Mouse (Mus musculus) midbrain, embryonic 10.5 days (tissue): ENCODE measurements around the gene Kcnn1. TPM values are rescaled to one million over a fixed set of nuclear protein-coding genes. Genes with fewer than 3 reads are reported as not detected.

Experiments
- DNase-seq: peaks from one replicate; pipeline ENCODE4 v3.0.0-alpha.2; 2017; ENCODE audit warnings: low spot score
- H3K27ac ChIP-seq: fragments of 300-500 bp; sonication (generic); replicated peaks from 2 replicates; pipeline ENCODE4 v1.5.1; 2016; ENCODE audit warnings: mild to moderate bottlenecking
- H3K27me3 ChIP-seq: fragments of 300-500 bp; sonication (generic); 2 replicates; pipeline ENCODE4 v1.6.1; 2016; ENCODE audit warnings: low read depth, mild to moderate bottlenecking; ENCODE audit not compliant: poor library complexity, severe bottlenecking
- H3K36me3 ChIP-seq: fragments of 300-500 bp; sonication (generic); 2 replicates; pipeline ENCODE4 v1.6.1; 2016; ENCODE audit warnings: mild to moderate bottlenecking, moderate library complexity
- H3K4me1 ChIP-seq: fragments of 300-500 bp; sonication (generic); 2 replicates; pipeline ENCODE4 v1.6.1; 2016
- H3K4me3 ChIP-seq: fragments of 300-500 bp; sonication (generic); 2 replicates; pipeline ENCODE4 v1.5.1; 2016; ENCODE audit warnings: mild to moderate bottlenecking, moderate library complexity
- H3K9me3 ChIP-seq: fragments of 300-500 bp; sonication (generic); replicated peaks from 2 replicates; pipeline ENCODE4 v1.6.1; 2016; ENCODE audit warnings: mild to moderate bottlenecking
- WGBS: fragments of 180-500 bp; shearing (Covaris S2); methylation state at CpG from one replicate; pipeline ENCODE4 v1.1.7; 2016; 5-methylcytosine and 5-hydroxymethylcytosine counted together
- polyA plus RNA-seq: library from polyadenylated mRNA; unstranded; fragments of >200 nt; fragmentation: Nextera tagmentation; extraction: Ambion mirVana; gene quantifications from 2 replicates; pipeline ENCODE4 v1.2.1, GENCODE M21; 2016

Kcnn1 gene
- polyA plus RNA-seq, 1 experiment from 2014 or later, result 9.1 TPM

DNA sequence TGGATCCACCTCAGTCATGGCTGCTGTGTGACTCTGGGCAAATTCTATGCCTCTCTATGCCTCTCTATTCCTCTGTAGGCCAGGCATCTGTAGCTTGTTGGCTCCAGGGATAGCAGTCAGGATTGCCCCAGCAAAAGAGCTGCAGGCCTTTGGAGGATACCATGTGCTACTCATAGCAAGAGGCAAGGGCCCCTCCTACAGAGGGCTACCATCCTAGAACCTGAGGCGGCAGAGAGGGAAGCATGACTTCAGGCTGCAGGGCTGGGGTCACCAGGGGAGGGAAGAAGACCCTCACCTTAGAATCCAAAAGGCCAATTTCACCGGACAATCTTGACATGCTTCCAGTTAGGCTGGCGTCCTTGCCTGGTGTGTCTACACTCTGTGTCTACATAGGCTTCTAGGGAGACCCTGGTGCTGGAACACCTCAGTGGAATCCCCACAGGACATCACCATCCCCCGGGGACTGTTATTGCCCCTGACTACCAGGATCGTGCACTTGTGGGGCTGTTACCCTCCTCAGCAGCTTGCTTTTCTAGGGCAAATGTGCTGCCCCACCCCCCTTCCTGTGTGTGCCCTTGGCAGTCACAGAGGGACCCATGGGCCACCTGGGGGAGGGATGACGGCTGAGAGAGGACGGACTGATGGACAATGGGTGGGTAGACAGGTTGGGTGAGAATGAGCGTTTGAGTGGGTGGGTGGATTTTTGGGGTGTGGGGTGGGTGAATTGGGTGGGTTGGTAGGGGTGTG lies 53.9 kb downstream of the Kcnn1 start:
- Histone ChIP-seq H3K4me1 (peaks cover 24% of the 10 kb centered on the region), H3K27me3 (peaks cover 83% of the 10 kb centered on the region), H3K27ac (0 out of 2 replicates have a peak overlapping the region, but pooled peaks have one; percentile 33), H3K36me3 (no peaks in the 10 kb centered on the region), H3K4me3 (no peak overlapping the region), H3K9me3 (no peaks in the 10 kb centered on the region)
- 81% methylated on average over 8 of the region's 8 CpGs for WGBS
- DNase-seq, result no peak

DNA sequence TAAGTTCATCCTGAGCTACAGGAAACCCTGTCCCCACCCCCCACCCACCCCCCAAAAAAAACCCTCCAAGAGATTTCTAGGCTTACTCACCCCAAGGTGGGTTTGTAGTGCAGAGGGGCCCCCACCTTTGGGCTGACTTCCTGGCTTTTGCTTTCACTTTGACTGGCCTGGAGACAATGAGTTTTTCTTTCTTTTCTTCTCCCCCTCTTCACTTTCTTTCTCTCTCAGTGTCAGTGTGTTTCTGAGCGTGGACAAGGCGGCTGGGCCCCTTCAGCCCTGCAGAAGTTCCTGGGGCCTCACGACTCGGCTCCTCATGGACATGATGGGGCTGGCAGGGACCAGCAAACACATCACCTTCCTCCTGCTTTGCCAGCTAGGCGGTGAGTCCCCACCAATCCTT lies 54.8 kb downstream of the Kcnn1 start, which contains the start of gene Il12rb1:
Il12rb1 (plus strand) TSS at position 211 of the 400 bp plus-strand sequence.
- H3K4me3 ChIP-seq, result no peak within 1 kb of the TSS
- H3K27me3 ChIP-seq, result peaks cover 83% of the 10 kb centered on the region
- H3K27ac ChIP-seq, result 0 out of 2 replicates have a peak within 1 kb of the TSS, but pooled peaks have one; percentile 33
- peaks cover 31% of the 10 kb centered on the region for H3K4me1 ChIP-seq
- no peak for DNase-seq
- no peaks in the 10 kb centered on the region for H3K36me3 ChIP-seq
- H3K9me3 ChIP-seq, result no peaks in the 10 kb centered on the region
- WGBS, result 75% methylated on average over 5 of the region's 5 CpGs

DNA sequence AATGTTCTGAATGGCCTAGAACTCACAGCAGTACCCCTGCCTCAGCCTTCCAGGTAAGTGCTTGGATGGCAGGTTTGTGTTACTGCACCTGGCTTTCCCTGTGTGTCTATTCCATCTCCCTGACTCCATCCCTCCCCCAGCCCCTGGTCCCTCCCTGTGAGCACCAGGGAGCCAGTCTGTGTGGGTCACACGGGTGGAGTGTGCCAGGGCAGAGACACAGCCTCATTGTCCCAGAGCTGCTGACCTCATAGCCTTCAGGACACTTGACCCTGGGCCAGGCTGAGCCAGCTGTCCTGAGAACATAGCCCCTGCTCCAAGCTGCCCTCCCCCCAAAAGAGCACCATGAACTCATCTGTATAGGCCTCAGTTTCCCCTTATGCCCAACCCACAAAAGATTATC lies 55.8 kb downstream of the Kcnn1 start:
- H3K9me3 ChIP-seq, result no peaks in the 10 kb centered on the region
- 42% methylated on average over 1 of the region's 1 CpGs for WGBS
- H3K27ac ChIP-seq, result no peak overlapping the region
- peaks cover 83% of the 10 kb centered on the region for H3K27me3 ChIP-seq
- H3K4me1 ChIP-seq, result peaks cover 31% of the 10 kb centered on the region
- DNase-seq, result no peak
- H3K4me3 ChIP-seq, result no peak overlapping the region
- H3K36me3 ChIP-seq, result no peaks in the 10 kb centered on the region

DNA sequence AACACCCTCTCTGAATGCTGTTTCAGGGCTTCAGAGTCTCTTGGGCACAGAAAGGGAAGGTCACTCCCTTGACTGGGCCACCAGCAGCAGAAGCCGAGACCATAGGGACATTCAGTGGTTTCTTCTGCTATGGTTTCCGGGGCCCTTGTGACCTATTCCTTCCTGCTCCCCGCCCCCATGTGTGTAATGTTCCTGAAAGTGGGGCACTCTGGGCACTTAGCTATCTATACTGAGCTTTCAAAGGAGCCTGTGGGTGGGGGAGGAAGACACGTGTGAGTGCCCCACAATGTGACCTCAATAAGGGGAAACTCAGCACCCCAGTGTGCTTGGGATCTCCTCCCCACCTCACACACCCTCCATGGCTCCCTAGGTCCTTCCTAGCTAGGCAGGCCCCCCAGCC lies 56.5 kb downstream of the Kcnn1 start:
- H3K4me3 ChIP-seq, result no peak overlapping the region
- DNase-seq, result no peak
- peaks cover 90% of the 10 kb centered on the region for H3K27me3 ChIP-seq
- WGBS, result 78% methylated on average over 4 of the region's 4 CpGs
- no peaks in the 10 kb centered on the region for H3K9me3 ChIP-seq
- H3K4me1 ChIP-seq, result peaks cover 31% of the 10 kb centered on the region
- no peaks in the 10 kb centered on the region for H3K36me3 ChIP-seq
- H3K27ac ChIP-seq, result no peak overlapping the region

DNA sequence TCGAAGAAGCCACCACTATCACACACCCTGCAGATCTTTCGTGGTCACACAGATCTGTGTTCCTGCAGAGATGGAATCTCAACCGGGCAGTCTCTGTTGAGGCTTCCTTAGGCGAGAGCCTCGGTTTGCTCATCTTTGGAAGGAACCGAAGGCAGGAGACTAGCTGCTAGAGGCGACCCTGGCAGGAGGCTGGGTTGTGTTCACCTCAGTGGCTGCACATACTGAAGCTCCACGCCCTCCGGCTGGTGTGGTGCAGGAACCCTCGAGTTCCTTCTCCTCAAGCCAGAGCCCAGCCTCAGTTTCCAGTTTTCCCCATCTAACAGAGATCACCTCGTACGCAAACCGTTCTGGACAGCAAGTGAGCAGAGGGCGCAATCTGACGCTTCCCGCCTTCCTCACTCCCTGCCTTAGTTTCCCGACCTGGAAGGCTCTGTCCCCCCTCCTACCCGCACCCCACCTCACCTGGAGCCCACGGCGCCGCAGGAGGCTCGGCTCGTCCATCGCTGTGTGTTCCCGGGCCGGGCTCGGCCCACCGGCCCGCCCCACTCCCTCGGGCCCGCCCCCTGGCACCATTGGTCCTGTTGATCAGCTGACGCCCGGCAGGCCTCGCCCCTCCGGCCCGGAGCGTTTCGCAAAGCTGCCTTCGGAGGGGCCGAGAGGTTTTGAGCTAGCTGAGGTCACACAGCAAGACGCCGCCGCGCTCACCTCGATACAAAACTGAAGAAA lies 58.4 kb downstream of the Kcnn1 start, which contains the start of gene Mast3:
Mast3 (minus strand) TSS at position 574 of the 726 bp plus-strand sequence.
- peak; percentile 89 for DNase-seq
- no peaks in the 10 kb centered on the region for H3K9me3 ChIP-seq
- WGBS, result under 1% methylated on average over 45 of the region's 45 CpGs
- peaks cover 28% of the 10 kb centered on the region for H3K4me1 ChIP-seq
- peak within 1 kb of the TSS; percentile 57 for H3K27ac ChIP-seq
- H3K4me3 ChIP-seq, result peak within 1 kb of the TSS; percentile 65
- H3K27me3 ChIP-seq, result peaks cover 95% of the 10 kb centered on the region
- no peaks in the 10 kb centered on the region for H3K36me3 ChIP-seq

DNA sequence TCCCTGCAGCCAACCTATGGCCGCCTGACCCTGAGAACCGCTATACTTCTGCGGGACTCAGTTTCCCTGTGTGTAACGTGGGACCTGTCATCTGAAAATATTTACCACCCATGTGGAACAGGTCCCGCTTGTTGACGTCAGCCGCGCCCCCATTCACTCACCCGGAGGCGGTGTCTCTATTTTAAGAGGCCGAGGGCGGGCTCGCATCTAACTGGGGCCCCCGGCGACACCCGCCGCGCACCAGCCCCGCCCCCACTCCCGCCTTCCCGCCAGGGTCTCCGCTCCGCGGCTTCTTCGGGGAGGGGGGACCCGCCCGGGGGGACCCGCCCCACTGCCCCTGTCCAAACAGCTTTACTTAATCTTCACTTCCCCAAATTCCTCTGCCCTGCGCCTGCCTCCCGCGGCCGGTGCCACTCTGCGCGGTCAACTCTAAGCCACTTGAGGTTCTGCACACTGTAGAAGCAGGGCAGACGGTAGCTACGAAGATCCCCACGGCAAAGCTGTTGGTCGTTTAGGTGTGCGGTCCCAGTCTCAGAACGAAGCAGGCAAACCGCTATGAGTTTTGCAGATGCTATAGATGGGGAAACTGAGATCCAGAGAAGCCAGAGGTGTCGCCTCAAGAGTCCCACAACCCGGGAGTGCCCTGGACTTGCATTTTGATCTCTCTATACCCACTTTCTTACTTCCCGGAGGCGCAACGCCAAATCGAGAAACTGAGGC lies 59.1 kb downstream of the Kcnn1 start:
- Histone ChIP-seq H3K4me1 (peaks cover 27% of the 10 kb centered on the region), H3K4me3 (peak overlapping the region; percentile 65), H3K36me3 (no peaks in the 10 kb centered on the region), H3K27ac (peak overlapping the region; percentile 57; the same call in 1 of the 2 replicates), H3K9me3 (no peaks in the 10 kb centered on the region), H3K27me3 (peaks cover 95% of the 10 kb centered on the region)
- WGBS, result 2% methylated on average over 46 of the region's 47 CpGs
- peak; percentile 45 for DNase-seq

DNA sequence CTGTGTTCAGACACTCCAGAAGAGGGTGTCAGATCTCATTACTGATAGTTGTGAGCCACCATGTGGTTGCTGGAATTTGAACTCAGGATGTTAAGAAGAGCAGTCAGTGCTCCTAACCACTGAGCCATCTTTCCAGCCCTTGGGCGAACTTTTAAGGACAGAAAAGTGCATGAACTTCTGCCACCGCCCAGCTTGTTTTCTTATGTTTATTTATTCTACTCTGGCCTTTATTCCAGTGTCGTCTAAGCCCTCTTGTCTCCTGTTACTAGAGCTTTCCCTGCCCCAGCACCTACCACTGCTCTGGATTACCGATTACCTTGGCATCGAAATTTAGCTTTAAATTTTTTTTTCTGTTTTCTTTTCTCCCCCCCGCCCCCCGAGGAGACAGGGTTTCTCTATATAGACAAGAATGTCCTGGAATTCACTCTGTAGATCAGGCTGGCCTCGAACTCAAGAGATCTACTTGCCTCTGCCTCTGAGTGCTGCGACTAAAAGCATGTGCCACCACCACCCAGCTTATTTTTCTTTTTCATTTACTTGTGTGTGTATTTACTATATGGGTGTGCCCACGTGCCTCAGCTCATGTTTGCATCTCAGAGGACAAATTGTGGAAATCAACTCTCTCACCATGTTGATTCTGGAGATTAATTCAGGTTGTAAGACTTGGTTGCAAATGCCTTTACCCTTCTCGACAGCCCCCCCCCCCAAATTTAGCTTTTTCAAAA lies 60.1 kb downstream of the Kcnn1 start:
- Histone ChIP-seq H3K36me3 (no peaks in the 10 kb centered on the region), H3K27ac (no peak overlapping the region), H3K4me3 (no peak overlapping the region), H3K4me1 (peaks cover 31% of the 10 kb centered on the region), H3K27me3 (peaks cover 100% of the 10 kb centered on the region), H3K9me3 (no peaks in the 10 kb centered on the region)
- WGBS, result 67% methylated on average over 11 of the region's 11 CpGs
- DNase-seq, result no peak

DNA sequence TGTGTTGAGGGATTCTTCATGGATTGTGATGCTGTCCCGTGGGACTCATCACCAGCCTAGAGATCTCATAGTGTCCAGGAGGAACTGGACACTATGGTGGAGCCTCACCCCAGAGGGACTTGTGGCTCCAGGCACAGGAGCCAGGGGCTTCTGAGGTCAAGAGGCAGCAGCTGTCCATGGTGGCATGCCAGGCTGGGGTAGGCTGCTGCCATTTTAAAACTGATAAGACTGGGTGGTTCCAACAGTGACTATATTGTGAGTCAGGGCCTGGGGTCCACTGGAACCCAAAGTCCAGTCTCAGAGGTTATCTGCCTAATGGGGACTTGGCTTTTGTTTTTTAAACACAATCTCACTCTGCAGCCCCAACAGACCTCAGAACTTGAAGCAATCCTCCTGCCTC lies 61.2 kb downstream of the Kcnn1 start:
- no peak for DNase-seq
- H3K27ac ChIP-seq, result no peak overlapping the region
- 89% methylated on average over 1 of the region's 1 CpGs for WGBS
- no peaks in the 10 kb centered on the region for H3K36me3 ChIP-seq
- H3K27me3 ChIP-seq, result peaks cover 94% of the 10 kb centered on the region
- no peaks in the 10 kb centered on the region for H3K9me3 ChIP-seq
- peaks cover 42% of the 10 kb centered on the region for H3K4me1 ChIP-seq
- no peak overlapping the region for H3K4me3 ChIP-seq

DNA sequence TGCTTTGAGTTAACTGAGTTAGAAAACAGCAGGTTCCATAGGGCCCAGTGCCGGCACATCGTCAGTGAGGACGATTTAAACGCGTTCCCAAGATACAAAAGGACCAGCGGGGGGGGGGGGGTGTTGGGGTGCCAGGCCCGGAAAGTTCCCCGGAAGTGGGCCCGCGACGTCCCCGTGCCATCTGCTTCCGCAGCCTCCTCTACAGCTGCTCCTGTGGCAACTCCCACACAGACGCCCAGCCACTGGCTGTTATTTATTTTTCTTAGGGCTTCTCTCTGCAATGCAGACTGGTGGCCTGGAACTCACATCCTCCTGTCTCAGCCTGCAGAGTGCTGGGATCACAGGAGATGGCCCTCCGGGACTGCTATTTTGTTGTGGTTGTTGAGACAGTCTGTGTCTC lies 61.9 kb downstream of the Kcnn1 start:
- Histone ChIP-seq H3K27ac (no peak overlapping the region), H3K9me3 (no peaks in the 10 kb centered on the region), H3K27me3 (peaks cover 94% of the 10 kb centered on the region), H3K4me3 (no peak overlapping the region), H3K4me1 (peaks cover 49% of the 10 kb centered on the region), H3K36me3 (no peaks in the 10 kb centered on the region)
- DNase-seq, result no peak
- WGBS, result 45% methylated on average over 15 of the region's 15 CpGs

DNA sequence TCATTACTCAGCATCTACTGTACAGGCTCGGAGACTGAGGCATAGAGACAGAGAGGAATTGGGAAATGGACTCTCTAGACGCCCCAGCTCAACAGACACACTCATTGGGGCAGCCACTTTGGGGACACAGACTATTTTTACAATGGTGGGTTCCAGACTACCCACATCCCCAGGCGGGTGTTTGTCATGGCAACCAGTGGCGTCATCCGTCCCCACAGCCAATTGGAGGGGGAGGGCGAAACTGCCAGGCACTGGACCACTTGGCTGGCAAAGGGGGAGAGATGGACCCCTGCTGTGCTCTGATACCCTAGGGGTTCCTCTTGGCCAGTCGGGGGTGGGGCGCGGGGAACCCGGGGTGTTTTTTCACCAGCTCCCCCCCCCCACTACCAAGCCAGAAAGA lies 62.4 kb downstream of the Kcnn1 start:
- Histone ChIP-seq H3K4me1 (peaks cover 54% of the 10 kb centered on the region), H3K27ac (no peak overlapping the region), H3K4me3 (no peak overlapping the region), H3K27me3 (peaks cover 94% of the 10 kb centered on the region), H3K9me3 (no peaks in the 10 kb centered on the region), H3K36me3 (no peaks in the 10 kb centered on the region)
- DNase-seq, result no peak
- WGBS, result 52% methylated on average over 10 of the region's 10 CpGs

DNA sequence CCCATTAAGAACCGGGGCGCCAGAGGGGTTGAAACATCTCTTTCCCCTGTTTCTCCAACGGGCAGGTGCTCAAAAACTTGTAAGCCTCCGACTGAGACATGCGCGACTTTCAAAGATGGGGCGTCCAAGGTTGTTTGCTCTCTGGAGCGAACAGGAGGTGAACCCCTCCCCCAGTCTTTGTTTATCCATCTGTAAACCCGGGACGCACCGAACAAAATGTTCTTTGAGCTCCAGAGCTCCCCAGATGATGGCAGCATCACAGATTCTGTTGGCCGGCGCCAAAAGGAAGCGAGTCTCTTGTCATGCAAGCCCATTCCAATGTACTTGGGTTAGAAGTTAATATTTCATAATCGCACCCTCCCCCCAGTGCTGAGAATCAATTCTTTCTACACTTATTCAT lies 64.8 kb downstream of the Kcnn1 start:
- 17% methylated on average over 15 of the region's 15 CpGs for WGBS
- Histone ChIP-seq H3K27ac (no peak overlapping the region), H3K9me3 (no peaks in the 10 kb centered on the region), H3K4me3 (peak overlapping the region; percentile 69), H3K4me1 (peaks cover 43% of the 10 kb centered on the region), H3K36me3 (no peaks in the 10 kb centered on the region), H3K27me3 (peaks cover 94% of the 10 kb centered on the region)
- DNase-seq, result no peak
